Mouse (Mus musculus) olfactory bulb, adult 2 months (tissue): ENCODE measurements around the gene Gm28308.

Experiments
- CTCF ChIP-seq: fragments of 200-500 bp; IDR thresholded peaks from 2 replicates; pipeline ENCODE4 v1.5.1; 2012; ENCODE audit warnings: low read depth, mild to moderate bottlenecking, low read length, moderate library complexity; ENCODE audit not compliant: insufficient read depth
- POLR2A ChIP-seq: fragments of 200-500 bp; IDR thresholded peaks from 2 replicates; pipeline ENCODE4 v1.6.1; 2012; ENCODE audit warnings: mild to moderate bottlenecking, low read depth, low read length, moderate library complexity; ENCODE audit not compliant: insufficient read depth

GRCm38 (mm10) chr6:52178918-52179665 is 34.0 kb downstream of the Gm28308 start:
- no peak for TF ChIP-seq CTCF
- TF ChIP-seq POLR2A: no peak
